In genomic region chr12:84407874-84408818, GRCm38 (mm10) we compare ENCODE assay signal across 8 mouse cellular contexts. TPM values are rescaled to one million over a fixed set of nuclear protein-coding genes. Genes with fewer than 3 reads are reported as not detected.
A peak's percentile ranks its signal among the peaks of the same experiment; 100 is the strongest.
DNase-seq lines count a peak whose midpoint lies in the region; ATAC-seq and TF ChIP-seq lines count a peak whose summit lies in the region.

No protein-coding gene starts in this region.

- H3K79me2 ChIP-seq in MEL (ENCODE audit: control insufficient read depth, insufficient read depth, low read length, poor library complexity), result no peaks in the 10 kb centered on the region; the same call in 1 of the 2 replicates

- peak overlapping the region; percentile 76 for H3K9ac ChIP-seq in MEL (ENCODE audit: control insufficient read depth, low read depth, low read length, poor library complexity, severe bottlenecking)
- peak overlapping the region; percentile 90 for H3K9ac ChIP-seq in heart, embryonic 14.5 days (ENCODE audit: low read length)

- peak; percentile 87 for DNase-seq in CD4-positive helper T cell, adult 2 months (ENCODE audit: low read depth, low spot score)
- DNase-seq in MEL (ENCODE audit: low read depth, low spot score), result peak; percentile 86
- peak; percentile 20 to 46 for DNase-seq in left cerebral cortex, postnatal 14 days (ENCODE audit: low spot score in 2 of 2)
- peak; percentile 21 to 60 for DNase-seq in spleen, postnatal 14 days (ENCODE audit: low spot score in 2 of 2)
- DNase-seq in urinary bladder, postnatal 10 days (ENCODE audit: low spot score), result no peak

- no peak for TF ChIP-seq RAD21 in MEL (IDR thresholded peaks at IDR 0.05; ENCODE audit: low read depth, low read length)

- peak; percentile 33 to 43; a peak in 3 of 4 replicates for TF ChIP-seq EP300 in MEL (IDR thresholded peaks at IDR 0.05; ENCODE audit: low read depth in 1 of 2, low read length in 2 of 2)

- ATAC-seq in common myeloid progenitor, adult 5-6 weeks (replicated peaks; ENCODE audit: low read depth, poor library complexity, severe bottlenecking), result peak; percentile 49
- ATAC-seq in heart, embryonic 14.5 days (ENCODE audit: insufficient number of reproducible peaks, insufficient read depth, low FRiP score, low read depth), result peak; percentile 66
- peak; percentile 52 for ATAC-seq in megakaryocyte progenitor cell, adult 5-6 weeks (replicated peaks; ENCODE audit: poor library complexity)

- intact Hi-C loops in left cerebral cortex, postnatal 14 days (cut with DNase I), result no loop called here

- H3K27ac ChIP-seq in MEL (ENCODE audit: control insufficient read depth, low read depth, low read length), result peak overlapping the region; percentile 68
- peak overlapping the region; percentile 68 to 90 for H3K27ac ChIP-seq in heart, embryonic 14.5 days (replicated peaks in 1 of 2; ENCODE audit: control insufficient read depth in 1 of 2, insufficient read depth in 1 of 2, low read depth in 2 of 2, low read length in 2 of 2)

- H3K9me3 ChIP-seq in MEL (replicated peaks; ENCODE audit: insufficient read depth, low read length), result no peaks in the 10 kb centered on the region
- H3K9me3 ChIP-seq in heart, embryonic 14.5 days (ENCODE audit: control insufficient read depth, low read length), result peaks cover 5% of the 10 kb centered on the region; the same call in 1 of the 2 replicates

- H3K4me2 ChIP-seq in heart, embryonic 14.5 days (ENCODE audit: low read length), result peak overlapping the region; percentile 81

- no peak for TF ChIP-seq POLR2A in MEL (IDR thresholded peaks at IDR 0.05; ENCODE audit: control insufficient read depth in 1 of 2, insufficient read depth in 1 of 2, low read depth in 1 of 2, low read length in 2 of 2, poor library complexity in 1 of 2)

- peaks cover 4 to 8% of the 10 kb centered on the region in 2 experiments; a peak in 3 of 4 replicates for H3K4me1 ChIP-seq in MEL (ENCODE audit: control insufficient read depth in 1 of 2, insufficient read depth in 2 of 2, low read length in 2 of 2)
- peaks cover 0 to under 1% of the 10 kb centered on the region in 2 experiments; a peak in 2 of 4 replicates for H3K4me1 ChIP-seq in heart, embryonic 14.5 days (ENCODE audit: control insufficient read depth in 2 of 2, insufficient read depth in 2 of 2, low read length in 2 of 2)

- WGBS in heart, embryonic 14.5 days, result 2% methylated on average over 46 of the region's 52 CpGs

- no peaks in the 10 kb centered on the region for H3K27me3 ChIP-seq in MEL (ENCODE audit: control insufficient read depth in 1 of 2, insufficient read depth in 2 of 2, low read length in 2 of 2)
- H3K27me3 ChIP-seq in heart, embryonic 14.5 days (ENCODE audit: control insufficient read depth, insufficient read depth, low read length), result no peaks in the 10 kb centered on the region

- peak overlapping the region; percentile 67 to 94 for H3K4me3 ChIP-seq in MEL (ENCODE audit: control insufficient read depth in 1 of 2, insufficient read depth in 1 of 2, low read depth in 2 of 2, low read length in 2 of 2)
- peak overlapping the region; percentile 78 to 90 for H3K4me3 ChIP-seq in heart, embryonic 14.5 days (ENCODE audit: control insufficient read depth in 1 of 2, insufficient read depth in 1 of 2, low read depth in 1 of 2, low read length in 2 of 2)

- TF ChIP-seq CTCF in MEL (IDR thresholded peaks at IDR 0.05 in 2 of 3, conservative IDR thresholded peaks at IDR 0.05 in 1 of 3; ENCODE audit: control insufficient read depth in 1 of 3, insufficient read depth in 1 of 3, low read depth in 2 of 3, low read length in 3 of 3, poor library complexity in 1 of 3, severe bottlenecking in 1 of 3), result no peak

- H3K36me3 ChIP-seq in MEL (ENCODE audit: control insufficient read depth in 1 of 2, insufficient read depth in 2 of 2, low read length in 2 of 2), result peaks cover 0 to 8% of the 10 kb centered on the region in 2 experiments; a peak in 2 of 4 replicates
- no peaks in the 10 kb centered on the region for H3K36me3 ChIP-seq in heart, embryonic 14.5 days (ENCODE audit: control insufficient read depth, insufficient read depth, low read length)

TF ChIP-seq in MEL, 35 proteins besides CTCF, POLR2A, EP300 and RAD21 (continues in another document):
- TF ChIP-seq BHLHE40 (IDR thresholded peaks at IDR 0.05; ENCODE audit: borderline replicate concordance, low read depth, low read length), result no peak
- peak; percentile 28; the same call in 1 of the 2 replicates for TF ChIP-seq MYB (IDR thresholded peaks at IDR 0.05; ENCODE audit: low read depth, low read length)
- TF ChIP-seq UBTF (IDR thresholded peaks at IDR 0.05; ENCODE audit: borderline replicate concordance, insufficient read depth, low read depth, low read length), result no peak
- peak; percentile 82; the same call in 1 of the 2 replicates for TF ChIP-seq MAZ (IDR thresholded peaks at IDR 0.05; ENCODE audit: low read depth, low read length)
- no peak; the same call in 1 of the 2 replicates for TF ChIP-seq HCFC1 (IDR thresholded peaks at IDR 0.05; ENCODE audit: low read depth, low read length)
- no peak for TF ChIP-seq E2F4 (IDR thresholded peaks at IDR 0.05; ENCODE audit: borderline replicate concordance, low read depth, low read length)
- TF ChIP-seq CHD1 (IDR thresholded peaks at IDR 0.05; ENCODE audit: low read depth, low read length), result no peak
- TF ChIP-seq MXI1 (IDR thresholded peaks at IDR 0.05; ENCODE audit: low read depth, low read length), result no peak
- no peak for TF ChIP-seq MEF2A (IDR thresholded peaks at IDR 0.05; ENCODE audit: extremely low read depth, insufficient replicate concordance, low read depth, low read length, poor library complexity, severe bottlenecking)
- TF ChIP-seq ETS1 (IDR thresholded peaks at IDR 0.05; ENCODE audit: low read depth, low read length), result 0 out of 2 replicates have a peak, but pooled peaks have one; percentile 33
- 0 out of 2 replicates have a peak, but pooled peaks have one; percentile 4 for TF ChIP-seq MAX (IDR thresholded peaks at IDR 0.05; ENCODE audit: low read length)
- TF ChIP-seq TCF12 (IDR thresholded peaks at IDR 0.05; ENCODE audit: low read depth, low read length), result no peak
- no peak for TF ChIP-seq TAL1 (IDR thresholded peaks at IDR 0.05; ENCODE audit: low read length)
- TF ChIP-seq RCOR1 (IDR thresholded peaks at IDR 0.05; ENCODE audit: low read depth, low read length), result peak; percentile 69
- no peak for TF ChIP-seq USF2 (IDR thresholded peaks at IDR 0.05; ENCODE audit: borderline replicate concordance in 1 of 2, insufficient read depth in 1 of 2, low read depth in 1 of 2, low read length in 2 of 2)
- no peak for TF ChIP-seq POLR2AphosphoS5 (IDR thresholded peaks at IDR 0.05; ENCODE audit: borderline replicate concordance, low read depth, low read length)
- no peak for TF ChIP-seq MAFK (IDR thresholded peaks at IDR 0.05; ENCODE audit: borderline replicate concordance, low read depth, low read length)

RNA-seq across cellular contexts. Expression of gene Entpd5, which starts 0.7 kb away (rescaled TPM):
- 5.7 and 8.7 TPM in 2 replicates for total RNA-seq in MEL (2012; rRNA removed)
- 10 to 100 TPM in 1 of 2 experiments, not detected in 1; 12.8 TPM for polyA plus RNA-seq in MEL (2012; ENCODE audit: insufficient read depth in 1 of 2, insufficient read length in 2 of 2, low read depth in 1 of 2, low replicate concordance in 2 of 2, missing spikeins in 1 of 2)
- 15.2 and 23.4 TPM in 2 replicates for total RNA-seq in common myeloid progenitor, adult 5-6 weeks (2017)
- 33.2 and 37.9 TPM in 2 replicates for polyA plus RNA-seq in heart, embryonic 14.5 days (2014; fragmentation: Nextera tagmentation; extraction: Ambion mirVana)
- total RNA-seq in left cerebral cortex, postnatal 14 days (2021), result 10 to 100 TPM; 21.6 to 23.6 TPM
- 13.5 and 20.1 TPM in 2 replicates for total RNA-seq in megakaryocyte progenitor cell, adult 5-6 weeks (2015)
- 18.4 and 23.7 TPM in 2 replicates for total RNA-seq in megakaryocyte progenitor cell, adult 5-6 weeks (2017)

RNA-seq across cellular contexts. Expression of gene Bbof1, which starts 0.7 kb away (rescaled TPM):
- 0.69 and 0.81 TPM in 2 replicates for total RNA-seq in MEL (2012; rRNA removed)
- polyA plus RNA-seq in MEL (2012; ENCODE audit: insufficient read depth in 1 of 2, insufficient read length in 2 of 2, low read depth in 1 of 2, low replicate concordance in 2 of 2, missing spikeins in 1 of 2), result 1 to 10 TPM in 1 of 2 experiments, not detected in 1; 1.3 TPM
- 4.1 and 5.0 TPM in 2 replicates for total RNA-seq in common myeloid progenitor, adult 5-6 weeks (2017)
- polyA plus RNA-seq in heart, embryonic 14.5 days (2014; fragmentation: Nextera tagmentation; extraction: Ambion mirVana), result 1.7 and 1.8 TPM in 2 replicates
- 1 to 10 TPM; 6.8 to 8.3 TPM for total RNA-seq in left cerebral cortex, postnatal 14 days (2021)
- 2.5 and 3.6 TPM in 2 replicates for total RNA-seq in megakaryocyte progenitor cell, adult 5-6 weeks (2015)
- 3.0 and 12.4 TPM in 2 replicates for total RNA-seq in megakaryocyte progenitor cell, adult 5-6 weeks (2017)

RNA-seq across cellular contexts. Expression of gene Rnf113a2, which starts 8.8 kb away (rescaled TPM):
- total RNA-seq in MEL (2012; rRNA removed), result 0.15 TPM in 1 of 2 replicates, not detected in the other
- under 1 TPM in 1 of 2 experiments, not detected in 1; 0.10 TPM for polyA plus RNA-seq in MEL (2012; ENCODE audit: insufficient read depth in 1 of 2, insufficient read length in 2 of 2, low read depth in 1 of 2, low replicate concordance in 2 of 2, missing spikeins in 1 of 2)
- 29.2 and 34.4 TPM in 2 replicates for total RNA-seq in common myeloid progenitor, adult 5-6 weeks (2017)
- polyA plus RNA-seq in heart, embryonic 14.5 days (2014; fragmentation: Nextera tagmentation; extraction: Ambion mirVana), result 19.1 and 20.3 TPM in 2 replicates
- total RNA-seq in left cerebral cortex, postnatal 14 days (2021), result 10 to 100 TPM; 10.8 to 13.7 TPM
- 28.4 and 33.5 TPM in 2 replicates for total RNA-seq in megakaryocyte progenitor cell, adult 5-6 weeks (2015)
- 27.4 and 31.9 TPM in 2 replicates for total RNA-seq in megakaryocyte progenitor cell, adult 5-6 weeks (2017)

RNA-seq across cellular contexts. Expression of gene Aldh6a1, which starts 42.7 kb away (rescaled TPM):
- 1.0 and 1.4 TPM in 2 replicates for total RNA-seq in MEL (2012; rRNA removed)
- 1 to 10 TPM in 1 of 2 experiments, not detected in 1; 2.9 TPM for polyA plus RNA-seq in MEL (2012; ENCODE audit: insufficient read depth in 1 of 2, insufficient read length in 2 of 2, low read depth in 1 of 2, low replicate concordance in 2 of 2, missing spikeins in 1 of 2)
- 11.0 and 16.4 TPM in 2 replicates for total RNA-seq in common myeloid progenitor, adult 5-6 weeks (2017)
- 60.5 and 62.6 TPM in 2 replicates for polyA plus RNA-seq in heart, embryonic 14.5 days (2014; fragmentation: Nextera tagmentation; extraction: Ambion mirVana)
- total RNA-seq in left cerebral cortex, postnatal 14 days (2021), result 10 to 100 TPM; 35.3 to 39.5 TPM
- 16.3 and 17.2 TPM in 2 replicates for total RNA-seq in megakaryocyte progenitor cell, adult 5-6 weeks (2015)
- 9.1 and 12.0 TPM in 2 replicates for total RNA-seq in megakaryocyte progenitor cell, adult 5-6 weeks (2017)

RNA-seq across cellular contexts. Expression of gene Lin52, which starts 43.1 kb away (rescaled TPM):
- total RNA-seq in MEL (2012; rRNA removed), result 4.9 and 6.7 TPM in 2 replicates
- polyA plus RNA-seq in MEL (2012; ENCODE audit: insufficient read depth in 1 of 2, insufficient read length in 2 of 2, low read depth in 1 of 2, low replicate concordance in 2 of 2, missing spikeins in 1 of 2), result 1 to 10 TPM in 1 of 2 experiments, not detected in 1; 7.7 TPM
- total RNA-seq in common myeloid progenitor, adult 5-6 weeks (2017), result 15.2 and 19.7 TPM in 2 replicates
- 14.2 and 14.7 TPM in 2 replicates for polyA plus RNA-seq in heart, embryonic 14.5 days (2014; fragmentation: Nextera tagmentation; extraction: Ambion mirVana)
- 10 to 100 TPM; 18.9 to 20.3 TPM for total RNA-seq in left cerebral cortex, postnatal 14 days (2021)
- 10.1 and 15.8 TPM in 2 replicates for total RNA-seq in megakaryocyte progenitor cell, adult 5-6 weeks (2015)
- total RNA-seq in megakaryocyte progenitor cell, adult 5-6 weeks (2017), result 14.2 and 21.0 TPM in 2 replicates

Comparison
In these comparisons a context has a peak if more than half of its experiments do, and no peak if none do; other contexts are left out.
1. RNA of gene Rnf113a2, which starts 8.8 kb away (total RNA-seq): 27.4 to 33.5 TPM in megakaryocyte progenitor cell, adult 5-6 weeks, 29.2 to 34.4 TPM in common myeloid progenitor, adult 5-6 weeks and 10.8 to 13.7 TPM in left cerebral cortex, postnatal 14 days; 0.15 TPM in MEL; every median in the first group is over 10 times any median in the second.
2. Peak in every context shown above with its lines, with median percentiles within 50 percentile points of each other: ATAC-seq.